Mouse (Mus musculus): ENCODE measurements at regions not wholly inside any gene's neighbourhood (a gene's known extent, or its start where the extent isn't known, plus 50 kb on each side); places are given as distances from the start of the nearest gene placed in this dataset.

DNA sequence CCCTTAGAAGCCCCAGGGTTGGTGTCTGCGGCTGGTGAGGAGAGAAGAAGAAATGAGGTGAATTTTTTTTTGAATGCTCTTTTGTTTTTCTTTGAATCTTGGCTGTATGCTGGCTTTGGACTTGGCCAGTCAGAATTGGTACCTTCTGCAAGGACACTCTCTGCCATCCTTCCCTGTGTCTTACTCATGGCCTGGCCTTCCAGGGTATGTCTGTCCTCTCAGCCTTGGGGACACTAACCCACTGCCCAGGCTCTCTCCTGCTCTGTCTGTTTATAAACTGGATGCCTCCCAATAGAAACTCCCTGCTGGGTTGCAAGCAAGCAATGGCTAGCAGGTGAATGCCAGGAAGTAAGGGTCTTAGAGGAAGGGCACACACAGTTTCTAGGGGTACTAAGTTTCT, 110.4 kb upstream of the Sdk2 start:
- TF ChIP-seq GATA1 (IDR thresholded peaks at IDR 0.05; ENCODE audit: borderline replicate concordance, low read length) = no peak
- no peak for TF ChIP-seq FLI1 (IDR thresholded peaks at IDR 0.05; ENCODE audit: low read length)
